Mouse (Mus musculus) layer of hippocampus, adult 8-10 months (tissue): Measurements from ENCODE around the gene Ackr4. TPM values are rescaled to one million over a fixed set of nuclear protein-coding genes. Genes with fewer than 3 reads are reported as not detected.
A peak's percentile ranks its signal among the peaks of the same experiment; 100 is the strongest.

Source experiments
- DNase-seq, 2 experiments: peaks; one replicate each; pipeline ENCODE4 v3.0.0; 2022; ENCODE audit warnings: low spot score in 2 of 2
- total RNA-seq, 4 experiments: library from RNA; stranded (reverse); gene quantifications; 2 replicates each; pipeline ENCODE4 v1.2.4; 2022

Ackr4 gene
- total RNA-seq, 4 experiments from 2014 or later, result 0.14 to 0.67 TPM; not detected in 2

GRCm38 (mm10) chr9:104043676-104044075 is 83.1 kb downstream of the Ackr4 start:
- DNase-seq, result no peak

GRCm38 (mm10) chr9:104040362-104040761 is 86.4 kb downstream of the Ackr4 start, which contains the start of gene Gm28305:
Gene Gm28305 (plus strand): TSS chr9:104040662.
- DNase-seq, result no peak

- DNase-seq, result no peak
Measured at GRCm38 (mm10) chr9:104039742-104040141, 87.0 kb downstream of the Ackr4 start.

- no peak for DNase-seq
Measured at GRCm38 (mm10) chr9:104039031-104039695, 87.6 kb downstream of the Ackr4 start.

- DNase-seq, result no peak
Measured at GRCm38 (mm10) chr9:104038266-104038665, 88.5 kb downstream of the Ackr4 start.

GRCm38 (mm10) chr9:104035261-104036015 is 91.3 kb downstream of the Ackr4 start:
- DNase-seq, result peak; percentile 40 to 70

GRCm38 (mm10) chr9:104034718-104035117 is 92.0 kb downstream of the Ackr4 start:
- DNase-seq, result no peak

GRCm38 (mm10) chr9:104034231-104034630 is 92.5 kb downstream of the Ackr4 start:
- no peak for DNase-seq

Other genes with a start within 250 kb of the Ackr4 start
- gene Nphp3, start 124.4 kb downstream of the Ackr4 start, total RNA-seq, result 10 to 100 TPM in 1 of 4 experiments, 1 to 10 TPM in 3; 6.9 to 10.6 (median 8.6) TPM
- not detected for gene Gm28305, start 86.3 kb downstream of the Ackr4 start, total RNA-seq
- gene Uba5, start 63.8 kb downstream of the Ackr4 start, total RNA-seq, result 10 to 100 TPM; 39.2 to 45.8 (median 44.2) TPM
- 10 to 100 TPM; 22.8 to 25.0 (median 22.9) TPM for gene Acad11, start 63.6 kb downstream of the Ackr4 start, total RNA-seq
- gene Dnajc13, start 136.0 kb upstream of the Ackr4 start, total RNA-seq, result 10 to 100 TPM; 62.6 to 72.7 (median 69.0) TPM
- gene Acpp, start 210.8 kb upstream of the Ackr4 start, total RNA-seq, result under 1 TPM in 3 of 4 experiments, not detected in 1; 0.11 to 0.25 (median 0.20) TPM